Mouse (Mus musculus) embryonic facial prominence, embryonic 14.5 days (tissue): ENCODE data around the gene Nat10. TPM values are rescaled to one million over a fixed set of nuclear protein-coding genes. Genes with fewer than 3 reads are reported as not detected.

Experiments
- ATAC-seq: fragments of 200-750 bp; cut with Nextera tagmentation; 2 replicates; pipeline ENCODE4 v1.8.0; 2017; ENCODE audit warnings: low read depth, moderate number of reproducible peaks, moderate TSS enrichment
- DNase-seq: peaks from one replicate; pipeline ENCODE4 v3.0.0-alpha.2; 2015; ENCODE audit warnings: low spot score
- H3K27ac ChIP-seq: fragments of 300-500 bp; sonication (generic); replicated peaks from 2 replicates; pipeline ENCODE4 v1.5.1; 2014; ENCODE audit warnings: low read depth, mild to moderate bottlenecking, low read length, moderate library complexity
- H3K27me3 ChIP-seq: fragments of 300-500 bp; sonication (generic); replicated peaks from 2 replicates; pipeline ENCODE4 v1.6.1; 2014; ENCODE audit warnings: low read length; ENCODE audit not compliant: control insufficient read depth, insufficient read depth
- H3K36me3 ChIP-seq: fragments of 300-500 bp; sonication (generic); 2 replicates; pipeline ENCODE4 v1.6.1; 2014; ENCODE audit warnings: low read length, mixed read lengths; ENCODE audit not compliant: control insufficient read depth, insufficient read depth
- H3K4me1 ChIP-seq: fragments of 300-500 bp; sonication (generic); 2 replicates; pipeline ENCODE4 v1.6.1; 2014; ENCODE audit warnings: antibody characterized with exemption, low read length; ENCODE audit not compliant: control insufficient read depth, insufficient read depth
- H3K4me2 ChIP-seq: fragments of 300-500 bp; sonication (generic); 2 replicates; pipeline ENCODE4 v1.6.1; 2014; ENCODE audit warnings: low read depth, mild to moderate bottlenecking, low read length, moderate library complexity, mixed read lengths
- H3K4me3 ChIP-seq: fragments of 300-500 bp; sonication (generic); 2 replicates; pipeline ENCODE4 v1.5.1; 2014; ENCODE audit warnings: low read depth, mild to moderate bottlenecking, low read length
- H3K9ac ChIP-seq: fragments of 300-500 bp; sonication (generic); 2 replicates; pipeline ENCODE4 v1.6.1; 2014; ENCODE audit warnings: low read depth, mild to moderate bottlenecking, low read length, moderate library complexity, mixed read lengths
- H3K9me3 ChIP-seq: fragments of 300-500 bp; sonication (generic); 2 replicates; pipeline ENCODE4 v1.6.1; 2016; ENCODE audit warnings: low read length; ENCODE audit not compliant: control insufficient read depth
- WGBS: fragments of 180-500 bp; shearing (Covaris S2); extraction: QIAGEN DNeasy Blood & Tissue Kit; methylation state at CpG from one replicate; pipeline ENCODE4 v1.1.7; 2014; 5-methylcytosine and 5-hydroxymethylcytosine counted together
- polyA plus RNA-seq: library from polyadenylated mRNA; unstranded; fragments of >200 nt; fragmentation: Nextera tagmentation; extraction: Ambion mirVana; gene quantifications from 2 replicates; pipeline ENCODE4 v1.2.1, GENCODE M21; 2014

Gene Nat10
- polyA plus RNA-seq, 1 experiment from 2014 or later, result 21.9 TPM

- Histone ChIP-seq H3K9ac (no peak overlapping the region), H3K4me1 (peaks cover 14% of the 10 kb centered on the region), H3K27me3 (no peaks in the 10 kb centered on the region), H3K36me3 (peaks cover 64% of the 10 kb centered on the region), H3K4me2 (no peak overlapping the region), H3K27ac (no peak overlapping the region), H3K4me3 (no peak overlapping the region), H3K9me3 (no peaks in the 10 kb centered on the region)
- peak; percentile 32; the same call in 1 of the 2 replicates for ATAC-seq
- WGBS, result 80% methylated on average over 6 of the region's 6 CpGs
- DNase-seq, result peak; percentile 44
Measured at GRCm38 (mm10) chr2:103707056-103707776, 53.9 kb downstream of the Nat10 start.

- peak; percentile 42; the same call in 1 of the 2 replicates for ATAC-seq
- Histone ChIP-seq H3K4me1 (peaks cover 14% of the 10 kb centered on the region), H3K36me3 (peaks cover 61% of the 10 kb centered on the region), H3K4me3 (no peak overlapping the region), H3K27ac (peak overlapping the region; percentile 28; the same call in 1 of the 2 replicates), H3K27me3 (no peaks in the 10 kb centered on the region), H3K9ac (no peak overlapping the region), H3K4me2 (no peak overlapping the region), H3K9me3 (no peaks in the 10 kb centered on the region)
- peak; percentile 82 for DNase-seq
- WGBS, result 24% methylated on average over 8 of the region's 11 CpGs
Measured at GRCm38 (mm10) chr2:103706226-103706625, 54.8 kb downstream of the Nat10 start.

DNA sequence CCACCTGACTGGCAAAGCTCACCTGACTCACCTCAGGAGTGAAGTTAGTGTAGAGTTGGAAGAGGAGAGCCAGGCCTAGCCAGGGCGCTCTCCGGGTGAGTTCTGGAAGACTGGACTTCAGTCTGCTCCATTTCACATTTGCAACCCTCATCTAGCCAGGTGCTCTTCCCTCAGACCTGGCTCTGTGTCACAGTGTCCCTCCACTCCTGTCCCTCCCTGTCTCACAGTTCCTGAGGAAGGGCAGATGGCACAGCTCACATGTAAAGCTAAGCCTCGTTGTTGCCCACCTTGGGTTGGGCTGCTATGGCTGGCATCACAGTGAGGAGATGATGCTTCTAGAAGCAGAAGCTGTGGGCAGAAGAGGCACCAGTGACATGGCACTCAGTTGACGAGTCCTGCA is 55.2 kb downstream of the Nat10 start:
- no peak overlapping the region for H3K9ac ChIP-seq
- H3K27me3 ChIP-seq, result no peaks in the 10 kb centered on the region
- ATAC-seq (no peak), DNase-seq (no peak)
- peaks cover 57% of the 10 kb centered on the region for H3K36me3 ChIP-seq
- no peak overlapping the region for H3K27ac ChIP-seq
- WGBS, result 74% methylated on average over 4 of the region's 4 CpGs
- no peak overlapping the region for H3K4me3 ChIP-seq
- no peaks in the 10 kb centered on the region for H3K9me3 ChIP-seq
- peaks cover 14% of the 10 kb centered on the region for H3K4me1 ChIP-seq
- no peak overlapping the region for H3K4me2 ChIP-seq

GRCm38 (mm10) chr2:103703865-103704264 is 57.2 kb downstream of the Nat10 start:
- no peak overlapping the region for H3K4me2 ChIP-seq
- no peaks in the 10 kb centered on the region for H3K27me3 ChIP-seq
- no peak overlapping the region for H3K27ac ChIP-seq
- DNase-seq, result no peak
- no peak overlapping the region for H3K4me3 ChIP-seq
- no peak; the same call in 1 of the 2 replicates for ATAC-seq
- H3K4me1 ChIP-seq, result peaks cover 14% of the 10 kb centered on the region
- no peaks in the 10 kb centered on the region for H3K9me3 ChIP-seq
- 45% methylated on average over 4 of the region's 4 CpGs for WGBS
- H3K36me3 ChIP-seq, result peaks cover 43% of the 10 kb centered on the region
- H3K9ac ChIP-seq, result no peak overlapping the region

GRCm38 (mm10) chr2:103703336-103703735 is 57.7 kb downstream of the Nat10 start:
- no peaks in the 10 kb centered on the region for H3K9me3 ChIP-seq
- no peak for DNase-seq
- H3K36me3 ChIP-seq, result peaks cover 38% of the 10 kb centered on the region
- H3K4me2 ChIP-seq, result no peak overlapping the region
- 74% methylated on average over 8 of the region's 10 CpGs for WGBS
- no peaks in the 10 kb centered on the region for H3K27me3 ChIP-seq
- no peak overlapping the region for H3K4me3 ChIP-seq
- H3K27ac ChIP-seq, result no peak overlapping the region
- H3K9ac ChIP-seq, result no peak overlapping the region
- H3K4me1 ChIP-seq, result peaks cover 14% of the 10 kb centered on the region
- ATAC-seq, result no peak

GRCm38 (mm10) chr2:103700514-103700913 is 60.6 kb downstream of the Nat10 start:
- Histone ChIP-seq H3K9me3 (no peaks in the 10 kb centered on the region), H3K9ac (no peak overlapping the region), H3K4me3 (no peak overlapping the region), H3K4me1 (peaks cover 5% of the 10 kb centered on the region), H3K4me2 (no peak overlapping the region), H3K36me3 (peaks cover 23% of the 10 kb centered on the region), H3K27ac (no peak overlapping the region), H3K27me3 (no peaks in the 10 kb centered on the region)
- DNase-seq (peak; percentile 31), ATAC-seq (peak; percentile 22; the same call in 1 of the 2 replicates)
- WGBS, result 79% methylated on average over 12 of the region's 12 CpGs

GRCm38 (mm10) chr2:103696177-103696576 is 64.9 kb downstream of the Nat10 start:
- Histone ChIP-seq H3K4me2 (no peak overlapping the region), H3K27ac (no peak overlapping the region), H3K9ac (no peak overlapping the region), H3K4me1 (peaks cover 15% of the 10 kb centered on the region), H3K27me3 (no peaks in the 10 kb centered on the region), H3K36me3 (no peaks in the 10 kb centered on the region; the same call in 1 of the 2 replicates), H3K4me3 (no peak overlapping the region), H3K9me3 (no peaks in the 10 kb centered on the region)
- WGBS, result 58% methylated on average over 3 of the region's 3 CpGs
- DNase-seq (peak; percentile 46), ATAC-seq (no peak)

GRCm38 (mm10) chr2:103694777-103695563 is 66.1 kb downstream of the Nat10 start:
- ATAC-seq (0 out of 2 replicates have a peak, but pooled peaks have one; percentile 16), DNase-seq (peak; percentile 78)
- Histone ChIP-seq H3K36me3 (no peaks in the 10 kb centered on the region), H3K9ac (no peak overlapping the region), H3K4me2 (no peak overlapping the region), H3K27ac (peak overlapping the region; percentile 79), H3K4me3 (no peak overlapping the region), H3K9me3 (no peaks in the 10 kb centered on the region), H3K27me3 (no peaks in the 10 kb centered on the region), H3K4me1 (peaks cover 20% of the 10 kb centered on the region)
- 25% methylated on average over 4 of the region's 4 CpGs for WGBS
